Mouse (Mus musculus) adrenal gland, postnatal 10 days (tissue): ENCODE measurements around the gene Defa2. TPM values are rescaled to one million over a fixed set of nuclear protein-coding genes. Genes with fewer than 3 reads are reported as not detected.
"Not testable (repeated sequence)": the region's sequence is repeated elsewhere in the genome, so short reads cannot be mapped to it uniquely, and the experiment has no call there.

Source experiments
- DNase-seq: peaks from one replicate; pipeline ENCODE4 v3.0.0; 2021; ENCODE audit warnings: mixed read lengths
- long read RNA-seq, 2 experiments: library from polyadenylated mRNA; stranded (forward); transcript quantifications; one replicate each; pipeline ENCODE4 v2.0.0; 2021
- total RNA-seq, 2 experiments: library from RNA; stranded (reverse); gene quantifications; 2 replicates each; pipeline ENCODE4 v1.2.3; 2021

Gene Defa2
- not detected for total RNA-seq
- long read RNA-seq, experiment 1, result 0 reads
- long read RNA-seq, experiment 2, result 0 reads

GRCm38 (mm10) chr8:21378215-21378614 is at the start of gene Defa2:
Gene Defa2, plus strand, starts transcription at chr8:21378515.
- not testable (repeated sequence) for DNase-seq

GRCm38 (mm10) chr8:21391511-21391910 is 13.2 kb downstream of the Defa2 start, which contains the start of gene Defa33:
Gene Defa33, plus strand, starts transcription at chr8:21391811.
- DNase-seq, result not testable (repeated sequence)

GRCm38 (mm10) chr8:21427111-21427510 is 48.8 kb downstream of the Defa2 start, which contains the start of gene Defa36:
Gene Defa36, plus strand, starts transcription at chr8:21427411.
- DNase-seq, result not testable (repeated sequence)

Other genes starting within 250 kb of the Defa2 start
- not detected for gene Defa30, start 243.9 kb upstream of the Defa2 start, total RNA-seq
- gene Defa22, start 216.2 kb upstream of the Defa2 start, total RNA-seq, result not detected
- gene Defa31, start 186.9 kb upstream of the Defa2 start, total RNA-seq, result not detected
- gene Gm15293, start 177.0 kb upstream of the Defa2 start, total RNA-seq, result not detected
- gene Gm15292, start 128.8 kb upstream of the Defa2 start, total RNA-seq, result not detected
- not detected for gene Defa27, start 63.0 kb upstream of the Defa2 start, total RNA-seq
- not detected for gene Defa29, start 51.5 kb upstream of the Defa2 start, total RNA-seq
- gene Defa33, start 13.3 kb downstream of the Defa2 start, total RNA-seq, result not detected
- not detected for gene Defa36, start 48.9 kb downstream of the Defa2 start, total RNA-seq
- not detected for gene Gm7849, start 78.0 kb downstream of the Defa2 start, total RNA-seq
- gene Defa20, start 130.7 kb downstream of the Defa2 start, total RNA-seq, result not detected
- gene Defa32, start 150.5 kb downstream of the Defa2 start, total RNA-seq, result not detected
- gene Defa37, start 186.9 kb downstream of the Defa2 start, total RNA-seq, result not detected
- gene Defa28, start 204.5 kb downstream of the Defa2 start, total RNA-seq, result not detected
- not detected for gene Gm7861, start 216.0 kb downstream of the Defa2 start, total RNA-seq
- not detected for gene Defa26, start 239.7 kb downstream of the Defa2 start, total RNA-seq